Mouse (Mus musculus) stomach, postnatal 0 days (tissue): ENCODE data around the gene Prkg1.

Experiments
- CTCF ChIP-seq: IDR thresholded peaks from 2 replicates; pipeline ENCODE4 v1.5.1; 2016; ENCODE audit warnings: antibody characterized with exemption, low read depth, mild to moderate bottlenecking, moderate library complexity
- EP300 ChIP-seq: optimal IDR thresholded peaks from 2 replicates; pipeline ENCODE3; 2016; ENCODE audit warnings: antibody characterized with exemption

- no peak for TF ChIP-seq CTCF
- TF ChIP-seq EP300, result no peak
Observed at GRCm38 (mm10) chr19:30768316-30768715, 996.5 kb downstream of the Prkg1 start.
